Mouse (Mus musculus) intestine, postnatal 0 days (tissue): ENCODE results near the gene Mdm2. TPM values are rescaled to one million over a fixed set of nuclear protein-coding genes. Genes with fewer than 3 reads are reported as not detected.

Experiments
- ATAC-seq: fragments of 200-750 bp; cut with Nextera tagmentation; 2 replicates; pipeline ENCODE4 v1.8.0; 2017; ENCODE audit warnings: mild to moderate bottlenecking, moderate TSS enrichment, moderate library complexity
- H3K27ac ChIP-seq: fragments of 300-500 bp; sonication (generic); 2 replicates; pipeline ENCODE4 v1.5.1; 2014; ENCODE audit warnings: mild to moderate bottlenecking, low read depth, low read length, moderate library complexity
- H3K27me3 ChIP-seq: fragments of 300-500 bp; sonication (generic); replicated peaks from 2 replicates; pipeline ENCODE4 v1.6.1; 2014; ENCODE audit warnings: low read length, mixed read lengths; ENCODE audit not compliant: control insufficient read depth, insufficient read depth
- H3K36me3 ChIP-seq: fragments of 300-500 bp; sonication (generic); 2 replicates; pipeline ENCODE4 v1.6.1; 2014; ENCODE audit warnings: mild to moderate bottlenecking, moderate library complexity; ENCODE audit not compliant: control insufficient read depth, insufficient read depth
- H3K4me1 ChIP-seq: fragments of 300-500 bp; sonication (generic); replicated peaks from 2 replicates; pipeline ENCODE4 v1.6.1; 2014; ENCODE audit warnings: antibody characterized with exemption, low read length, mixed read lengths; ENCODE audit not compliant: control insufficient read depth, insufficient read depth
- H3K4me2 ChIP-seq: fragments of 300-500 bp; sonication (generic); replicated peaks from 2 replicates; pipeline ENCODE4 v1.6.1; 2014; ENCODE audit warnings: low read depth, mild to moderate bottlenecking, moderate library complexity
- H3K4me3 ChIP-seq: fragments of 300-500 bp; sonication (generic); 2 replicates; pipeline ENCODE4 v1.5.1; 2014; ENCODE audit warnings: low read depth, low read length
- H3K9ac ChIP-seq: fragments of 300-500 bp; sonication (generic); 2 replicates; pipeline ENCODE4 v1.6.1; 2014; ENCODE audit warnings: mild to moderate bottlenecking, low read depth, low read length
- H3K9me3 ChIP-seq: fragments of 300-500 bp; sonication (generic); 2 replicates; pipeline ENCODE4 v1.6.1; 2016; ENCODE audit warnings: mixed run types; ENCODE audit not compliant: control insufficient read depth
- CTCF ChIP-seq: sonication (generic); IDR thresholded peaks from 2 replicates; pipeline ENCODE4 v1.5.1; 2016; ENCODE audit warnings: low read depth, mild to moderate bottlenecking, control low read depth, antibody characterized with exemption, moderate library complexity
- WGBS: fragments of 180-500 bp; shearing (Covaris S2); extraction: QIAGEN DNeasy Blood & Tissue Kit; methylation state at CpG from one replicate; pipeline ENCODE4 v1.1.7; 2014; 5-methylcytosine and 5-hydroxymethylcytosine counted together
- polyA plus RNA-seq: library from polyadenylated mRNA; unstranded; fragments of >200 nt; fragmentation: Nextera tagmentation; extraction: Ambion mirVana; gene quantifications from 2 replicates; pipeline ENCODE4 v1.2.1, GENCODE M21; 2015

Mdm2 gene
- polyA plus RNA-seq, 1 experiment from 2014 or later: 16.5 TPM

DNA sequence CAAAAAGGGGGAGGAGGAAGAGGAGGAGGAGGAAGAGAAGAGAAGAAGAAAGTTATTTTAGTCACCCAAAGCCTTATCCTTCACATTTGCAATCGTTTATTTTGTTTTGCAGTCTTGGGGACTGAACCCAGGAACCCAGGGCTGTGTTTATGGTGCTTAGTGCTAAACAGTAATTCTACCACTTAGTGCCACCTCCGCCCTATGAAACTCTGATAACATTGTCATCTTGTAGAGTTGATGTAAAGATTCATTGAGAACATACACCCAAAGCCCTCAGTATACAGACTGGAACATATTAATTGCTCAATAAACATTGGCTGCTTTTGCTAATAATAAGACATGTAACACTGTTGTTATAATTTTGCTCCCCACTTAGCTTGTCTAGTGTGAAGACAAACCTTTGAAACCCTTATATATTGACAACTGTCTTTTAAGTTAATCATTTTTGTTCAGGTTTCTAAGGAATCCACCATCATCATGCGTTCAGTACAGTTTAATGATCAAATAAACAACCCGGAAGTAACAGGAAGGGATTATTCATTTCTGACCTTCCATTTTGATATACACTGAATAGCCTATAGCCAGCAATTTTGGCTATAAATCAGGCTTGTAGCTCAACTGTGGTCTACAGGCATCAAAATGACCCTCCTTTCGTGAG lies 31.4 kb downstream of the Mdm2 start:
- Histone ChIP-seq H3K27me3 (no peaks in the 10 kb centered on the region), H3K27ac (no peak overlapping the region), H3K9ac (no peak overlapping the region), H3K9me3 (no peaks in the 10 kb centered on the region), H3K4me3 (no peak overlapping the region), H3K4me2 (no peak overlapping the region), H3K36me3 (peaks cover 19% of the 10 kb centered on the region; the same call in 1 of the 2 replicates), H3K4me1 (no peaks in the 10 kb centered on the region; the same call in 1 of the 2 replicates)
- ATAC-seq: no peak
- 61% methylated on average over 5 of the region's 5 CpGs for WGBS
- TF ChIP-seq CTCF: no peak

DNA sequence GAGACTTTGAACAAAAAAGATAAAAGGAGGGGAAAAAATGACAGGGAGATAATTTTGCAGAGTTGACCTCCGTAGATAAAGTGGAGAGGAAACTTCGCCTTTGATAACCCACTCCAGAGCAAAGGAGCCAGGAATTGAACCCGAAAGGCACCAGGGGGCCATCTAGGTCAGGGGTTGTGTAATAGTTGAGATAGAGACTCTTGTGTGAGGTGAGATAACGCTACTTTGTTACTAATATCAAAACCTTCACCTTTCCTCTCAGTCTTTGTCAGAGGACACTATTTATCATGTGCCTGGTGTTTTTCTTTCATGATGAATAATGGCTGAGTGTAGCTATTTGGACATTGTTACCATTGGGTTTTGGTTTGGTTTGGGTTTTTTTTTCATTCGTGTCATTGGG lies 32.2 kb downstream of the Mdm2 start:
- ATAC-seq: no peak
- no peaks in the 10 kb centered on the region; the same call in 1 of the 2 replicates for H3K4me1 ChIP-seq
- H3K4me2 ChIP-seq: no peak overlapping the region
- 43% methylated on average over 5 of the region's 5 CpGs for WGBS
- no peak overlapping the region for H3K4me3 ChIP-seq
- no peak for TF ChIP-seq CTCF
- H3K9ac ChIP-seq: no peak overlapping the region
- peaks cover 11% of the 10 kb centered on the region; the same call in 1 of the 2 replicates for H3K36me3 ChIP-seq
- H3K9me3 ChIP-seq: no peaks in the 10 kb centered on the region
- no peak overlapping the region for H3K27ac ChIP-seq
- H3K27me3 ChIP-seq: no peaks in the 10 kb centered on the region

DNA sequence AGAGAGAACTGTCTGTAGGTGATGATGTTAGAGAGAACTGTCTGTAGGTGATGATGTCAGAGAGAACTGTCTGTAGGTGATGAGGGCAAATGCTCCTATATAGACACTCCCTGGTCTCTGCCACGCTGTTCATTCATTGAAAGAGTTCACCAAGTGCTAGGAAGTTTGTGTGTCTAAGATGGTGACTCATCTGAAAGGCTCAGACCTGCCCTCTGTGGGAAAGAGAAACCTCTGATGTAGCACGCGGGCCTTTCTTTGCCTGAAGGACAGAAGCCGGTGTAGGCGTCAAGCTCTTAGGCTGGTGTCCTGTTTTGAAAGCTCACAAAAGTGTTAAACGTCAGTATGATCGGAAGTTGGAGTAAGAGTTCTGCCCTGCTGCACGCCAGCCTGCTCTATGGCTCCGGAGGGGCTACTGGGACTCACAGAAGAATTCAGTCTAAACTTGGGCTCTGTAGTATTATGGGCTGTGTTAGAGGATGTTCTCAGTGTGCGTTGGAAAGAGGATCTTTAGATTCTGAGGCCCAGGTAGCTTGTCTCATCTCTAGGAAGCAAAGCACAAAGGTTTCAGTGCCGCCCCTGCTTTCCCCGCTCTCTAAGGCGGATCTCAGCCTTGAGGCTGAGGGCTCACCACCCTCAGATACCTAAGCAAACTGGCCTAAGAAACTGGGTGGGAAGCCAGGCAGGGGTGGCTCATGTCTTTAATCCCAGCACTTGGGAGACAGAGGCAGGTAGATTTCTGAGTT lies 32.9 kb downstream of the Mdm2 start:
- no peaks in the 10 kb centered on the region for H3K9me3 ChIP-seq
- ATAC-seq: peak; percentile 69
- peak overlapping the region; percentile 57; the same call in 1 of the 2 replicates for H3K27ac ChIP-seq
- no peak; the same call in 1 of the 2 replicates for TF ChIP-seq CTCF
- peaks cover 10% of the 10 kb centered on the region; the same call in 1 of the 2 replicates for H3K36me3 ChIP-seq
- H3K4me1 ChIP-seq: no peaks in the 10 kb centered on the region; the same call in 1 of the 2 replicates
- no peak overlapping the region for H3K9ac ChIP-seq
- H3K27me3 ChIP-seq: no peaks in the 10 kb centered on the region
- no peak overlapping the region for H3K4me2 ChIP-seq
- no peak overlapping the region for H3K4me3 ChIP-seq
- 61% methylated on average over 13 of the region's 13 CpGs for WGBS

DNA sequence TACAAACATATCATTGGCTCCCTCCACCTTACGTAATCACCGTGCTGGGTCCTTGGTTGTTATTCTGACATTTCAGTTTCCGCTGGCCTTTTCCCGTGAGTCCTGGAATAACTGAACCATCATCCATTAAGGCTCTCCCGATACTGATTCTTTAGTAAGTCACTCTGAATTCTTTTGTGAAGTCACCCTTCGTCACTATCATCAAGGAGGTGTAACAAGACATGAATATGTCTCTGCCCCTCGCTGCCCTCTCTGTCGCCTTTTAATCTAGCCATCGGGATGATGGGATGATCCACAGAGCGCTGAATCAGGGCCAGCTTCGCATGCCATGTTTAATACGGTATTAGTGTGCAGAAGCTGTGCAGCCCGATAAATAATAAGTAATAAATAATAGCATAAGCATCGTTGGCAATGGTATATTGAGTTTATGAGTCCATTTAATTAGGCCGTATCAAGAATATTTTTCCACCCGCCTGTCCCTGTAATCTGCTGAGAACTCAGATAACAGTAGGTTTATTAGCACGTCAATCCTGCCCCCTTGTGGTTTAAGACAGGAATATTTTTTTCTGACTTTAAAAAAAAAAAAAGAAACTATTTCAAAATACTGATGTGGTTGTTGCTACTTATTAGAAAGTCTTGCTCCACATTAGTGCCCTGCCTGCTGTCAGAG lies 33.8 kb downstream of the Mdm2 start:
- H3K9me3 ChIP-seq: no peaks in the 10 kb centered on the region
- TF ChIP-seq CTCF: peak; percentile 73
- H3K4me1 ChIP-seq: no peaks in the 10 kb centered on the region; the same call in 1 of the 2 replicates
- H3K4me3 ChIP-seq: 0 out of 2 replicates have a peak overlapping the region, but pooled peaks have one; percentile 6
- no peak overlapping the region for H3K27ac ChIP-seq
- no peak overlapping the region for H3K9ac ChIP-seq
- ATAC-seq: no peak
- H3K36me3 ChIP-seq: peaks cover 13% of the 10 kb centered on the region; the same call in 1 of the 2 replicates
- H3K4me2 ChIP-seq: peak overlapping the region; percentile 49
- WGBS: 46% methylated on average over 17 of the region's 17 CpGs
- no peaks in the 10 kb centered on the region for H3K27me3 ChIP-seq

DNA sequence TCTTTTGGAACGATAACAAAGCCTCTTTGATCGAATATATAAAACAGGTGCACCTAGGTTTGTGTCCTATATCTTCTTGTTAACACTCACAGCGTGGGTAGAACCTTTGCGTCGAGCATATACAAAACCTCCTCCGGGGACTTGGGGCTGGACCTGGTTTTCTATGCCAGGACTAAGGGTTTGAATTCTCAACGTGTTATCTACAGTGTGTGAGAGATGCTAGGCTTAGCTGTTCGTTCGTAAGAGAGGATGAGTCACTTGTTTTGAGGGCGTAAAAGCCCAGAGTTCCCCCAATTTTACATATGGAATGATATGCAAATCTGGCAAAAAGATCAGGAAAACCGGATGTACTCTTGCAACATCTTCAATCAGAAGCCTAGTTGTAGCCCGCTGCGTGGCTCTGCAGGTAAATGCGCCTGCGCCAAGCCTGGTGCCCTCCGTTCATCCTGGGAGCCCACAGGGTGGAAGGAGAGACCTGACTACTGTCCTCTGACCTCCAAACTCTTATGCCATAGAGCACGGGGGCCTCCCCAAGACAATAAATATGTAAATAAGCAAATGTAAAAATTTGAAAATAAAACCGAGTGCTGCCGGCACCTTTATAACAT lies 34.4 kb downstream of the Mdm2 start:
- H3K4me3 ChIP-seq: 0 out of 2 replicates have a peak overlapping the region, but pooled peaks have one; percentile 6
- H3K27me3 ChIP-seq: no peaks in the 10 kb centered on the region
- 47% methylated on average over 19 of the region's 19 CpGs for WGBS
- ATAC-seq: no peak
- H3K4me2 ChIP-seq: peak overlapping the region; percentile 49
- no peaks in the 10 kb centered on the region for H3K9me3 ChIP-seq
- H3K27ac ChIP-seq: no peak overlapping the region
- H3K4me1 ChIP-seq: no peaks in the 10 kb centered on the region; the same call in 1 of the 2 replicates
- no peak overlapping the region for H3K9ac ChIP-seq
- TF ChIP-seq CTCF: no peak
- H3K36me3 ChIP-seq: peaks cover 16% of the 10 kb centered on the region; the same call in 1 of the 2 replicates
